Mouse (Mus musculus) midbrain, embryonic 13.5 days (tissue): ENCODE data around the gene Rep15. TPM values are rescaled to one million over a fixed set of nuclear protein-coding genes. Genes with fewer than 3 reads are reported as not detected.

Experiments used
- ATAC-seq: fragments of 200-750 bp; cut with Nextera tagmentation; 2 replicates; pipeline ENCODE4 v1.8.0; 2017; ENCODE audit warnings: mild to moderate bottlenecking, moderate TSS enrichment, moderate library complexity
- H3K27ac ChIP-seq: fragments of 300-500 bp; sonication (generic); 2 replicates; pipeline ENCODE4 v1.5.1; 2015; ENCODE audit warnings: inconsistent platforms, mild to moderate bottlenecking, moderate library complexity
- H3K27me3 ChIP-seq: fragments of 300-500 bp; sonication (generic); 2 replicates; pipeline ENCODE4 v1.6.1; 2015; ENCODE audit warnings: mild to moderate bottlenecking, inconsistent platforms
- H3K36me3 ChIP-seq: fragments of 300-500 bp; sonication (generic); 2 replicates; pipeline ENCODE4 v1.6.1; 2015; ENCODE audit warnings: mild to moderate bottlenecking, inconsistent platforms
- H3K4me1 ChIP-seq: fragments of 300-500 bp; sonication (generic); replicated peaks from 2 replicates; pipeline ENCODE4 v1.6.1; 2015; ENCODE audit warnings: inconsistent platforms
- H3K4me2 ChIP-seq: fragments of 300-500 bp; sonication (generic); replicated peaks from 2 replicates; pipeline ENCODE4 v1.6.1; 2015; ENCODE audit warnings: moderate library complexity, mild to moderate bottlenecking, inconsistent platforms
- H3K4me3 ChIP-seq: fragments of 300-500 bp; sonication (generic); replicated peaks from 2 replicates; pipeline ENCODE4 v1.5.1; 2015; ENCODE audit warnings: mild to moderate bottlenecking, inconsistent platforms
- H3K9ac ChIP-seq: fragments of 300-500 bp; sonication (generic); replicated peaks from 2 replicates; pipeline ENCODE4 v1.6.1; 2015; ENCODE audit warnings: mild to moderate bottlenecking, inconsistent platforms
- H3K9me3 ChIP-seq: fragments of 300-500 bp; sonication (generic); 2 replicates; pipeline ENCODE4 v1.6.1; 2016; ENCODE audit warnings: mild to moderate bottlenecking, inconsistent platforms
- WGBS: fragments of 180-500 bp; shearing (Covaris S2); methylation state at CpG from one replicate; pipeline ENCODE4 v1.1.7; 2015; 5-methylcytosine and 5-hydroxymethylcytosine counted together
- polyA plus RNA-seq: library from polyadenylated mRNA; unstranded; fragments of >200 nt; fragmentation: Nextera tagmentation; extraction: Ambion mirVana; gene quantifications from 2 replicates; pipeline ENCODE4 v1.2.1, GENCODE M21; 2015

The Rep15 gene
- polyA plus RNA-seq, 1 experiment from 2014 or later, result 1.0 TPM

- H3K27me3 ChIP-seq, result no peaks in the 10 kb centered on the region
- no peak overlapping the region for H3K27ac ChIP-seq
- H3K9ac ChIP-seq, result no peak overlapping the region
- no peaks in the 10 kb centered on the region for H3K4me1 ChIP-seq
- no peak overlapping the region for H3K4me3 ChIP-seq
- H3K36me3 ChIP-seq, result no peaks in the 10 kb centered on the region
- no peak overlapping the region for H3K4me2 ChIP-seq
- ATAC-seq, result no peak
- H3K9me3 ChIP-seq, result no peaks in the 10 kb centered on the region
- WGBS, result 86% methylated on average over 6 of the region's 6 CpGs
These were observed 20.4 kb upstream of the Rep15 start for GRCm38 (mm10) chr6:147011977-147012376.

DNA sequence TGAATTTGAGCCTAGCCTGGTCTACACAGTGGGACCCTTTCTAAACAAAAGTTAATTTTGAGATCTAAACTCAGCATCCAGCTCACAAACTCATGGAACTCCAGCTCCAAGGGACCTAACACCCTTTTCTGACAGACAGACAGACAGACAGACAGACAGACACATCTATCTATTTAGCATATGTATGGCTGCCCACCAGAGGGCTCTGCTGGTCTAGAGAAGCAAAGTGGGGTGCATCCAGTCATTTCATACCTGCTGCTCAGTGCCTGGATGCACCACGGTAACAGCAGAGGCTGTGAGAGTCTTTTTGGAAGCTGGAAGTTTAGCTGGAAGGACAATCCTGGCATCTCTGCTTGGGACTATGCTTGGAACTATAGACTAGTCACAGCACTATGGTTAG is 18.8 kb upstream of the Rep15 start:
- Histone ChIP-seq H3K27me3 (no peaks in the 10 kb centered on the region), H3K36me3 (no peaks in the 10 kb centered on the region), H3K4me2 (no peak overlapping the region), H3K9ac (no peak overlapping the region), H3K4me3 (no peak overlapping the region), H3K9me3 (no peaks in the 10 kb centered on the region), H3K27ac (no peak overlapping the region), H3K4me1 (no peaks in the 10 kb centered on the region)
- WGBS, result 88% methylated on average over 1 of the region's 1 CpGs
- ATAC-seq, result no peak

- no peaks in the 10 kb centered on the region for H3K27me3 ChIP-seq
- no peaks in the 10 kb centered on the region for H3K9me3 ChIP-seq
- H3K27ac ChIP-seq, result no peak overlapping the region
- H3K4me3 ChIP-seq, result no peak overlapping the region
- H3K4me1 ChIP-seq, result no peaks in the 10 kb centered on the region
- 82% methylated on average over 4 of the region's 4 CpGs for WGBS
- ATAC-seq, result no peak
- no peak overlapping the region for H3K4me2 ChIP-seq
- no peaks in the 10 kb centered on the region for H3K36me3 ChIP-seq
- H3K9ac ChIP-seq, result no peak overlapping the region
These were observed 14.5 kb upstream of the Rep15 start for GRCm38 (mm10) chr6:147017906-147018305.

GRCm38 (mm10) chr6:147018364-147018763 is 14.0 kb upstream of the Rep15 start:
- H3K4me2 ChIP-seq, result no peak overlapping the region
- H3K27ac ChIP-seq, result no peak overlapping the region
- H3K9ac ChIP-seq, result no peak overlapping the region
- H3K27me3 ChIP-seq, result no peaks in the 10 kb centered on the region
- no peaks in the 10 kb centered on the region for H3K4me1 ChIP-seq
- no peak for ATAC-seq
- H3K4me3 ChIP-seq, result no peak overlapping the region
- H3K36me3 ChIP-seq, result no peaks in the 10 kb centered on the region
- 93% methylated on average over 5 of the region's 5 CpGs for WGBS
- no peaks in the 10 kb centered on the region for H3K9me3 ChIP-seq

DNA sequence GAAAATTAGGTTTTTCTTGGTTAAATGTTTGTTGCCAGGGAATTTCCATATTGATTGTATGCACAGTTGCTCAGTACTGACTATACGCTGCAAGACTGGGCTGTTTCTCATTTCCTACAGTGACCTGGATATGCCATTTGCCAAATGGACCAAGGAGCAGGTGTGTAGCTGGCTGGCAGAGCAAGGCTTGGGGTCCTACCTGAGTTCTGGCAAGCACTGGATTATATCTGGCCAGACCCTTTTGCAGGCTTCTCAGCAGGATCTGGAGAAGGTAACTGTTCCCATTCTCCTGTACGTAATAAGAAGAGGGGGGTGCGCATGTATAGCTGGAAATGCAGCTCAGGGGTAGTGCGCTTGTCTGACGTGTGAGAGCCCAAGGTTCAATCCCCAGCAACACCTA is 11.2 kb upstream of the Rep15 start:
- H3K27me3 ChIP-seq, result no peaks in the 10 kb centered on the region
- no peak overlapping the region for H3K4me2 ChIP-seq
- H3K4me1 ChIP-seq, result no peaks in the 10 kb centered on the region
- H3K9me3 ChIP-seq, result no peaks in the 10 kb centered on the region
- no peak overlapping the region for H3K4me3 ChIP-seq
- no peak overlapping the region for H3K9ac ChIP-seq
- WGBS, result 93% methylated on average over 5 of the region's 5 CpGs
- no peaks in the 10 kb centered on the region for H3K36me3 ChIP-seq
- H3K27ac ChIP-seq, result no peak overlapping the region
- no peak for ATAC-seq

DNA sequence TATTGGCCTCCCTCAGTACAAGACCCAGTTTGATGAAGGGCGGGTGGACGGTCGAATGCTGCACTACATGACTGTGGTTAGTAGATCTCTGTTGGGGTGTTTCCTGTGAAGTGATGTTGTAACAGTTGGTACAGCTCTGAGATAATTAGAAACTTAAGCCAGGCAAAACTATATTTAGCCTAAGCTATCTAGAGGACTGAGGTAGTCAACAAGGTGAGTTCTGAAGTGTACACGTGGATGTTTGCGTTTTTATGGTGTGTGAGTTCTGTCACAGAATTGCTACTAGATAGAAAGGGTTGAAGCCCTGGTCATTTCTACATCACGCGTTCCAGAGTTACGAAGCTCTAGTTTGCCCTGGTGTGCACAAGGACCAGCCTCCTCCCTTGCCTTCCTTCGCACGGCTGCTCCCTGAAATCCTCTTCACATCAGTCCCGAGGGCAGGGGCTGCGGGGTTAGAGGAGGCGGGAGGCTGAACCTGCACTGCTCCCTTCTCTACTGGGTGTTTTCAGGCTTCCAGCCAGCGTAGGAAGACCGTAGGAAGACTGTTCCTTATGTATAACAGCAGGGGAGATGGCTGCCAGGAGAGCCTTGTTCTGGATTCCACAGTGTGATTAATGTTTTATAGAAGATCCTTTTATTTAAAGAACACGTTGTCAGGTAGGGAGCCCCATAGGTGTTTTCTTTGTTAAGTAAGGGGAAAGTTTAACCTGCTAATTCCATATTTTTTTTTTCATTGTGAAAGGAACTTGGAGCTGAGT is 9.8 kb upstream of the Rep15 start:
- no peaks in the 10 kb centered on the region for H3K36me3 ChIP-seq
- no peaks in the 10 kb centered on the region for H3K4me1 ChIP-seq
- no peak for ATAC-seq
- WGBS, result 89% methylated on average over 16 of the region's 16 CpGs
- H3K9me3 ChIP-seq, result no peaks in the 10 kb centered on the region
- no peak overlapping the region for H3K9ac ChIP-seq
- no peaks in the 10 kb centered on the region for H3K27me3 ChIP-seq
- no peak overlapping the region for H3K4me2 ChIP-seq
- no peak overlapping the region for H3K27ac ChIP-seq
- H3K4me3 ChIP-seq, result no peak overlapping the region

- Histone ChIP-seq H3K9me3 (no peaks in the 10 kb centered on the region), H3K4me3 (no peak overlapping the region), H3K9ac (no peak overlapping the region), H3K36me3 (no peaks in the 10 kb centered on the region), H3K27me3 (no peaks in the 10 kb centered on the region), H3K27ac (no peak overlapping the region), H3K4me2 (no peak overlapping the region), H3K4me1 (no peaks in the 10 kb centered on the region)
- 90% methylated on average over 2 of the region's 2 CpGs for WGBS
- ATAC-seq, result no peak
These were observed 9.3 kb upstream of the Rep15 start for GRCm38 (mm10) chr6:147023133-147023395.

GRCm38 (mm10) chr6:147023568-147023967 is 8.8 kb upstream of the Rep15 start:
- no peak overlapping the region for H3K27ac ChIP-seq
- H3K36me3 ChIP-seq, result no peaks in the 10 kb centered on the region
- ATAC-seq, result no peak
- H3K4me2 ChIP-seq, result no peak overlapping the region
- H3K4me1 ChIP-seq, result no peaks in the 10 kb centered on the region
- H3K9me3 ChIP-seq, result no peaks in the 10 kb centered on the region
- H3K27me3 ChIP-seq, result no peaks in the 10 kb centered on the region
- H3K9ac ChIP-seq, result no peak overlapping the region
- no peak overlapping the region for H3K4me3 ChIP-seq

DNA sequence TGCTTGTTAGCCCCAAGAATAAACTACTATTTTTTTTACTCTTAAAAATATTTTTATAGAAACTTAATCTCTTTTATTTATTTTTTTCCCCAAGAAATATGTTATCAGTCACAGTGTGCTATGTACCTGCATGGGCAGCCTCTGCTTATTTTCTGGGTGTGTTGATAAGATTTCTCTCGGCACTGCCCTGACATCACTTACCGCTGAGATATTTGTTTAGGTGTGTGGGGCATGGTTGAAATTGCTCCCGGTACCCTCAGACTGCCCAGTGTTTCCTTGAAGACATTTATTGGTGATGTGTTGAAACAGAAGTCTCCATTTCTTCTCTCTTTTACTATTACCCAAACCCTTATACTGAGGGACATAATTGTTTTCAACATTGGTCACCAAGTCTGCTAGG is 7.6 kb upstream of the Rep15 start:
- Histone ChIP-seq H3K4me3 (no peak overlapping the region), H3K36me3 (no peaks in the 10 kb centered on the region), H3K9me3 (no peaks in the 10 kb centered on the region), H3K4me2 (no peak overlapping the region), H3K27me3 (no peaks in the 10 kb centered on the region), H3K9ac (no peak overlapping the region), H3K27ac (no peak overlapping the region), H3K4me1 (no peaks in the 10 kb centered on the region)
- 89% methylated on average over 3 of the region's 3 CpGs for WGBS
- no peak for ATAC-seq

DNA sequence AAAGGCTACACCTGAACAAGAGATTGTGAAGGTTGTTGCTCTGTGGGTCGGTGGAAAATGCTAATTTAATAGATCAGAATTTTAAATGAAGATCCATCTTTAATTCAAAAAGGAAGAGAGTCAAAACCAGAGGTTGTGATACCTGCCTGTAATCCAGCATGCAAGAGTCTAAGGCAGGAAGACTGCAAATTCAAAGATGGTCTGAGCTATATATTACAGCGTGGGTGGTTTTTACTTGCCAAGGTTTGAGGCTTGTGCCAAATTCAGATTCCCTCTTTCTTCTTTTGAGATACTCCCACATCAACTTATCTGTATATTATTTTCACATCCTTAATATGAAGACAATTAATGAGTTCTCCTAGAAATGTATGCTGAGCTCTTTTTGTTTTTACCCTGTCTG is 4.0 kb upstream of the Rep15 start:
- no peak overlapping the region for H3K4me3 ChIP-seq
- 82% methylated on average over 2 of the region's 2 CpGs for WGBS

DNA sequence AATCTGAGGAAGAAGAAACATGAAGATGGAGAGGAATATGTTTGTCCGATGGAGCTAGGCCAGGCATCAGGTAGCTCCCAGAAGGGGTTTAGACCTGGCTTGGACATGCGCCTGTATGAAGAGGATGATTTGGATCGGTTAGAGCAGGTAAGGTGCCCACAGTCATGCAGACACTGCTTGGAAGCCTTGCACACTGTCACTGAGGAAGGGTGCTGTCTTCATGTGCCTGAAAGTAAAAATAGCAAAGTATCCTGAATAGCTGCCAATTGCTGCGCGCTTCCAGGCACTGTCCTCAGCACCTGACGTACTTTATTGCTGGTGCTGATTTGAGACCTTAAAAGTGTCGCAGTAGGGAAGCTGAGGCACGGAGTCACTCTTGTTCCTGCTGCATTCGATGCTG is 2.8 kb upstream of the Rep15 start:
- ATAC-seq, result no peak
- WGBS, result 95% methylated on average over 9 of the region's 9 CpGs

More for the DNA sequence above, 4.0 kb upstream of the Rep15 start:
- H3K4me1 ChIP-seq, result no peaks in the 10 kb centered on the region
- ATAC-seq, result no peak
- no peaks in the 10 kb centered on the region for H3K36me3 ChIP-seq
- H3K4me2 ChIP-seq, result no peak overlapping the region
- no peaks in the 10 kb centered on the region for H3K27me3 ChIP-seq
- H3K27ac ChIP-seq, result no peak overlapping the region
- no peak overlapping the region for H3K9ac ChIP-seq
- no peaks in the 10 kb centered on the region for H3K9me3 ChIP-seq

DNA sequence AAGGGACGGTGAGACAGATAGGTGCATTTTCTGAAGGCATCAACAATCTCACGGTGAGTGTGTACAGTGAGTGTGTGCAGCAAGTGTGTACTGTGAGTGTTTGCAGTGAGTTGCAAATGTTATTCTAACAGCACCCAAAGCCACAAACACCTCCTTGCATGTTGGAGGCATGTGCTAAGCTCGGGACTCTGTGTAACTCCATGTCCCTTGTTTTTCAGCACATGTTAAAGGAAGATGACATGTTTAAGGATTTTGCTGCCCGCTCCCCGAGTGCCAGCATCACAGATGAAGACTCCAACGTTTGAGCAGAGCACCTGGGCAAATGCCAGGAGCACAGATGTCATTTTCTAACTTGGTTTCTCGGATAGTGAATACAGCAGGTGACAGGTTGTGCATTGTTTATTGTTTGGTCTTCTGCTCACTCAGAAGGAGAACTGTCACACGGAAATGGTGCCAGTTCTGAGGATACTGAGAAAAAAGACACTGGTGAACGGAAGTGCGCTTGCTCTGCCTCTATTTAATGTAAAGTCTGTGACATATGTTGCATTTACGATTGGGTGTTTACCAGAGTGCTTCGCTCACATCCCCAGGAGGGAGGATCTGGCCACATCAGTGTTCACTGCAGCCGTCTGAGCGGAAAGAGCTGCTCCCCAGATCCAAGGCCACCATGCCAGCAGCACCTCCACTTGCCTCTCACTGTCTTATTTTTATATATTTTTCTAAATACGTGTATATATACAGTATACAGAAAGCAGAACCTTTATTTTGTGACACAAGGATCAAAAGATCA is 2.1 kb upstream of the Rep15 start:
- H3K27ac ChIP-seq, result no peak overlapping the region
- no peak for ATAC-seq
- 91% methylated on average over 15 of the region's 15 CpGs for WGBS
- H3K4me3 ChIP-seq, result no peak overlapping the region
- H3K9ac ChIP-seq, result no peak overlapping the region
- no peaks in the 10 kb centered on the region for H3K4me1 ChIP-seq
- H3K4me2 ChIP-seq, result no peak overlapping the region
- H3K27me3 ChIP-seq, result no peaks in the 10 kb centered on the region
- no peaks in the 10 kb centered on the region for H3K9me3 ChIP-seq
- no peaks in the 10 kb centered on the region for H3K36me3 ChIP-seq

More for the DNA sequence above, 2.8 kb upstream of the Rep15 start:
- H3K27me3 ChIP-seq, result no peaks in the 10 kb centered on the region
- H3K9ac ChIP-seq, result no peak overlapping the region
- H3K36me3 ChIP-seq, result no peaks in the 10 kb centered on the region
- no peaks in the 10 kb centered on the region for H3K4me1 ChIP-seq
- H3K27ac ChIP-seq, result no peak overlapping the region
- H3K4me3 ChIP-seq, result no peak overlapping the region
- H3K9me3 ChIP-seq, result no peaks in the 10 kb centered on the region
- no peak overlapping the region for H3K4me2 ChIP-seq
